Mouse (Mus musculus) liver, embryonic 13.5 days (tissue): ENCODE measurements at regions not wholly inside any gene's neighbourhood (a gene's known extent, or its start where the extent isn't known, plus 50 kb on each side); places are given as distances from the start of the nearest gene placed in this dataset.

Experiments used
- ATAC-seq: fragments of 200-750 bp; cut with Nextera tagmentation; 2 replicates; pipeline ENCODE4 v1.8.0; 2017; ENCODE audit warnings: low read depth, mild to moderate bottlenecking, moderate number of reproducible peaks, moderate library complexity
- DNase-seq: peaks from one replicate; pipeline ENCODE4 v3.0.0; 2022
- H3K27ac ChIP-seq: fragments of 300-500 bp; sonication (generic); 2 replicates; pipeline ENCODE4 v1.5.1; 2015; ENCODE audit warnings: moderate library complexity, mild to moderate bottlenecking, inconsistent platforms
- H3K27me3 ChIP-seq: fragments of 300-500 bp; sonication (generic); 2 replicates; pipeline ENCODE4 v1.6.1; 2015; ENCODE audit warnings: mild to moderate bottlenecking, inconsistent platforms
- H3K36me3 ChIP-seq: fragments of 300-500 bp; sonication (generic); 2 replicates; pipeline ENCODE4 v1.6.1; 2015; ENCODE audit warnings: mild to moderate bottlenecking, inconsistent platforms
- H3K4me1 ChIP-seq: fragments of 300-500 bp; sonication (generic); replicated peaks from 2 replicates; pipeline ENCODE4 v1.6.1; 2015; ENCODE audit warnings: inconsistent platforms
- H3K4me2 ChIP-seq: fragments of 300-500 bp; sonication (generic); 2 replicates; pipeline ENCODE4 v1.6.1; 2015; ENCODE audit warnings: inconsistent platforms, mild to moderate bottlenecking, moderate library complexity
- H3K4me3 ChIP-seq: fragments of 300-500 bp; sonication (generic); replicated peaks from 2 replicates; pipeline ENCODE4 v1.5.1; 2015; ENCODE audit warnings: mild to moderate bottlenecking, inconsistent platforms
- H3K9ac ChIP-seq: fragments of 300-500 bp; sonication (generic); 2 replicates; pipeline ENCODE4 v1.6.1; 2015; ENCODE audit warnings: mild to moderate bottlenecking, inconsistent platforms
- H3K9me3 ChIP-seq: fragments of 300-500 bp; sonication (generic); replicated peaks from 2 replicates; pipeline ENCODE4 v1.6.1; 2016; ENCODE audit warnings: inconsistent platforms
- WGBS: fragments of 180-500 bp; shearing (Covaris S2); methylation state at CpG from one replicate; pipeline ENCODE4 v1.1.7; 2015; ENCODE audit not compliant: insufficient replicate concordance; 5-methylcytosine and 5-hydroxymethylcytosine counted together

GRCm38 (mm10) chr2:11362205-11362994 lies 190.5 kb downstream of the Prkcq start:
- WGBS = 62% methylated on average over 8 of the region's 8 CpGs
- ATAC-seq = no peak

GRCm38 (mm10) chr2:11359280-11359679 lies 187.4 kb downstream of the Prkcq start:
- no peaks in the 10 kb centered on the region for H3K36me3 ChIP-seq
- H3K4me2 ChIP-seq = no peak overlapping the region
- DNase-seq (no peak), ATAC-seq (no peak)
- no peaks in the 10 kb centered on the region for H3K27me3 ChIP-seq
- 60% methylated on average over 4 of the region's 4 CpGs for WGBS
- H3K4me1 ChIP-seq = no peaks in the 10 kb centered on the region
- no peak overlapping the region for H3K4me3 ChIP-seq
- H3K9ac ChIP-seq = no peak overlapping the region
- H3K27ac ChIP-seq = no peak overlapping the region
- H3K9me3 ChIP-seq = no peaks in the 10 kb centered on the region; the same call in 1 of the 2 replicates

More at GRCm38 (mm10) chr2:11362205-11362994, 190.5 kb downstream of the Prkcq start:
- Histone ChIP-seq H3K27me3 (no peaks in the 10 kb centered on the region), H3K4me2 (no peak overlapping the region), H3K9me3 (no peaks in the 10 kb centered on the region), H3K4me3 (no peak overlapping the region), H3K27ac (no peak overlapping the region), H3K36me3 (no peaks in the 10 kb centered on the region), H3K9ac (no peak overlapping the region), H3K4me1 (no peaks in the 10 kb centered on the region)
- no peak for DNase-seq

DNA sequence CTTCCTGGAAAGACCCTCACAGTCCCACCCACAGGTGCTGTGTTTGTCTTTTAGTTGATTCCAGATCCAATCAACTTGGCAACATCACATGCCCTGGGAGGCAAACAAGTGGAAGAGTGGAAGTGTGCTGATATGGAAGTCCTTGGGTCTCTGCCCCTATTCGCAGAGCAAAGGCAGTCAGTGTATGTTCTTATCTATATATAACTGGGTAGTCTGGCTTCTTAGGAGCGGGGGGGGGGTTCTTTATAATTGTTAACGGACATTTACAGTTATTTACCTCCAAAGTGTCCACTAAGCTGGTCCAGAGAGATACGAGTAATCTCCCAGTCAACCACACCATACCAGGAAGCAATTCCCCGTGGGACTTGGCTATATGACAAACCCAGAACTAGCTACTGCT lies 184.8 kb downstream of the Prkcq start:
- Histone ChIP-seq H3K9me3 (no peaks in the 10 kb centered on the region; the same call in 1 of the 2 replicates), H3K9ac (no peak overlapping the region), H3K4me2 (no peak overlapping the region), H3K36me3 (no peaks in the 10 kb centered on the region), H3K4me3 (no peak overlapping the region), H3K27ac (no peak overlapping the region), H3K4me1 (no peaks in the 10 kb centered on the region), H3K27me3 (no peaks in the 10 kb centered on the region)
- 40% methylated on average over 5 of the region's 5 CpGs for WGBS
- ATAC-seq (no peak), DNase-seq (no peak)

DNA sequence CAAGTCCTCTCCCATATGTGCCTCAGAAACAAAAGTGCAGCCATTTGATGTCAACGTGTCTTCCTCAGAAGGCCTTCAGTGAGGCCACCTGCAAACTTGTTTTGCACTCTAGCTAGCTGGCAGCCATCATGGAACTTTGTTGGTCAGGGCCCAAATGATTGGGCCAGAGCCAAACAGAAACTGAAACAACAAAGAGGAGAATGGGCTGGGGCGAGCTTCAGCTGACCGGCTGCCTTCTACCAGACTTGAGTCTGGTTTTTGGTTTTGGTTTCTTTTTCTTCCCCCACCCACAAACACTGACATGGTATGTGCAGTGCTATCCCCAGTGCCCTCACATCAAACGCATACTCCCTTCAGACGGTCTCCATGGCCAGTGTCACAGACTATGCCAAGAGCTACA lies 183.7 kb downstream of the Prkcq start:
- H3K27ac ChIP-seq = no peak overlapping the region

More for the DNA sequence above, 183.7 kb downstream of the Prkcq start:
- Histone ChIP-seq H3K27me3 (no peaks in the 10 kb centered on the region), H3K4me2 (no peak overlapping the region), H3K36me3 (no peaks in the 10 kb centered on the region), H3K4me3 (no peak overlapping the region), H3K9me3 (no peaks in the 10 kb centered on the region; the same call in 1 of the 2 replicates), H3K9ac (no peak overlapping the region), H3K4me1 (no peaks in the 10 kb centered on the region)
- WGBS = 75% methylated on average over 5 of the region's 5 CpGs
- DNase-seq (no peak), ATAC-seq (no peak)
